Mouse (Mus musculus): Measurements from ENCODE around the gene Cage1. TPM values are rescaled to one million over a fixed set of nuclear protein-coding genes. Genes with fewer than 3 reads are reported as not detected.
A peak's percentile ranks its signal among the peaks of the same experiment; 100 is the strongest.

The Cage1 gene
- polyA plus RNA-seq, 1 experiment from 2014 or later: 1.6 TPM

DNA sequence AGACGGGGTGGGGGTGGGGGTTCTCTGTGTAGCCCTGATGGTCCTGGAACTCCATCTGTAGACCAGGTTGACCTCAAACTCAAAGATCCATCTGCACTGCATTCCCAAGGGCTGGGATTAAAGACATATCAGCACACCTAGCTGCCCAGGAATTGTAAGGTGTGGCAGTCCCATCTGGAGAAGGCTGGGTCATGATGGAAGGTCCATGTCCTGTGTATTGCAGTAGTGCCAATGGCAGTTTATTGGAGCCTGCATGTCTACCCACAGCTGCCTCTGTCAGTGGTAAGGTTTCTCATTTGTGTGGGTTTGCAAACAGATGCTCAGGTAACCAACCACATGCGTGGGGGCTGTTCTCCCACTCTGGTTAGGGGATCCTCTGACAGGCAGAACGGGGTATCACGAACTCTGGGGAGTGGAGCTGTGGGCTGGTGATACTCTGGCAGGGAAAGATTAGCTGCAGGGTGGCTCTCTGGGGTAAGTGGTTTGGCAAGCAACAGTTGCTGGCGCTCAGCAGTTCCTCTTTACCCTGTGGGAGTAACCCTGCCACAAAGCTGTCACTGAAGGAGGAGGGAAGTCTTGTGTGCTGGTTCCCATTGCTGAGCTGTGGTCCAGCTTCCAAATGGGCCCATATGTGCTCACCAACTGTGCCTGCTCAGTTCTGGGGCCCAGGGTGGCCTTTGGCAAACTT lies 27.0 kb downstream of the Cage1 start:
- H3K4me1 ChIP-seq (replicated peaks): no peaks in the 10 kb centered on the region
- no peaks in the 10 kb centered on the region for H3K9me3 ChIP-seq
- no peak overlapping the region for H3K4me3 ChIP-seq (replicated peaks)
- no peak overlapping the region for H3K27ac ChIP-seq
- no peak overlapping the region for H3K9ac ChIP-seq (replicated peaks)
- ATAC-seq (ENCODE audit: insufficient number of reproducible peaks, insufficient read depth, low FRiP score, low TSS enrichment, low read depth): no peak
- no peak overlapping the region for H3K4me2 ChIP-seq
- 83% methylated on average over 5 of the region's 5 CpGs for WGBS
- H3K27me3 ChIP-seq: no peaks in the 10 kb centered on the region
- H3K36me3 ChIP-seq: no peaks in the 10 kb centered on the region

GRCm38 (mm10) chr13:38007972-38008371 lies 28.9 kb downstream of the Cage1 start:
- Histone ChIP-seq H3K4me1 (replicated peaks) (no peaks in the 10 kb centered on the region), H3K9me3 (no peaks in the 10 kb centered on the region), H3K4me3 (replicated peaks) (no peak overlapping the region), H3K36me3 (no peaks in the 10 kb centered on the region), H3K27ac (no peak overlapping the region), H3K9ac (replicated peaks) (no peak overlapping the region), H3K4me2 (no peak overlapping the region), H3K27me3 (no peaks in the 10 kb centered on the region)
- WGBS: 90% methylated on average over 2 of the region's 2 CpGs
- no peak for ATAC-seq (ENCODE audit: insufficient number of reproducible peaks, insufficient read depth, low FRiP score, low TSS enrichment, low read depth)

DNA sequence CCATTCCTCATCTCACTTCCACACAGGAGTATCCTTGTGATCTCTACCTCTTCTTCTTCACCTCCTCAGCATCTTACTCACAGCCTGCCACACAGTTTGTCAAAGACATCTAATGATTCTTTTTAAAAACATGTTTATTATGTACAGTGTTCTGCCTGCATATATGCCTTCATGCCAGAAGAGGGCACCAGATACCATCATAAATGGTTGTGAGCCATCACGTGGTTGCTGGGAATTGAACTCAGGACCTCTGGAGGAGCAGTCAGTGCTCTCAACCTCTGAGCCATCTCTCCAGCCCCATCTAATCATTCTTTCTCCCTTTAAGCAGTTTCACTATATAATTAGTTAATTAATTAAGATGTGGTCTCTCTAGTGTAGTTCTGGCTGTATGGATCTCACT lies 34.4 kb downstream of the Cage1 start:
- H3K4me1 ChIP-seq (replicated peaks): 0 out of 2 replicates have a peak, but pooled peaks cover 2% of the 10 kb centered on the region
- no peaks in the 10 kb centered on the region for H3K9me3 ChIP-seq
- H3K4me3 ChIP-seq (replicated peaks): no peak overlapping the region
- no peak overlapping the region for H3K4me2 ChIP-seq
- H3K36me3 ChIP-seq: no peaks in the 10 kb centered on the region
- ATAC-seq (ENCODE audit: insufficient number of reproducible peaks, insufficient read depth, low FRiP score, low TSS enrichment, low read depth): no peak
- no peak overlapping the region for H3K9ac ChIP-seq (replicated peaks)
- H3K27me3 ChIP-seq: peaks cover 4% of the 10 kb centered on the region; the same call in 1 of the 2 replicates
- H3K27ac ChIP-seq: no peak overlapping the region
- WGBS: 33% methylated on average over 1 of the region's 1 CpGs

DNA sequence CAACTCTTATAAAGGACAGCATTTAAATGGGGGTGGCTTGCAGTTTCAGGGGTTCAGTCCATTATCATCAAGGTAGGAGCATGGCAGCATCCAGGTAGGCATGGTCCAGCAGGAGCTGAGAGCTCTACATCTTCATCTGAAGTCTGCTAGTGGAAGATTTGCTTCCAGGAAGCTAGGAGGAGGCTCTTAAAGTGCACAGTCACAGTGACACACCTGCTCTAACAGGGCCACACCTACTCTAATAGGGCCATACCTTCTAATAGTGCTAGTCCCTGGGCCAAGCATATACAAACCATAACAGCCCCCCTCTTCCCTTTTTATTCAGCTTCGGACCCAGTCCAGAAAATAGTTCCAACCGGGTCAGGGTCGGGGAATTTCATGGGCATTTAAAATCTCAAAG lies 37.2 kb downstream of the Cage1 start:
- H3K9me3 ChIP-seq: no peaks in the 10 kb centered on the region
- no peaks in the 10 kb centered on the region for H3K36me3 ChIP-seq
- no peak overlapping the region for H3K4me3 ChIP-seq (replicated peaks)
- ATAC-seq (ENCODE audit: insufficient number of reproducible peaks, insufficient read depth, low FRiP score, low TSS enrichment, low read depth): no peak
- H3K9ac ChIP-seq (replicated peaks): no peak overlapping the region
- H3K4me2 ChIP-seq: no peak overlapping the region
- no peak overlapping the region for H3K27ac ChIP-seq
- WGBS: 77% methylated on average over 3 of the region's 3 CpGs
- H3K4me1 ChIP-seq (replicated peaks): 0 out of 2 replicates have a peak, but pooled peaks cover 2% of the 10 kb centered on the region
- H3K27me3 ChIP-seq: peaks cover 4% of the 10 kb centered on the region; the same call in 1 of the 2 replicates

DNA sequence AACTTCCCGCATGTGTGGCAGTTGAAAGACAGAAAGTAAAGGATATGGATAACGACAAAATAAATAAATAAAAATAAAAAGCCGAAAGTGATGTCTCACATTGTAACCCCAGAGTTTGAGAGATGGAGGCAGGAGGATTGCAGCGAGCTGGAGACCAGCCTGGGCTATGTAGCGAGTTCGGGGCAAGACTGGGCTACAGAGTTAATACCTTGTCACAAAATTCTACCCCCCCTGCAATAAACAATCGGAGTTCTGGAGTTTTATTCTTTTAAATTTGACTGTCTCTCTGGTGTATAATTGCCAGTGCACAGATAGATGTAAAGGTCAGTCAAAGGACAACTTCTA lies 42.5 kb downstream of the Cage1 start:
- H3K4me2 ChIP-seq: peak overlapping the region; percentile 82
- H3K27me3 ChIP-seq: no peaks in the 10 kb centered on the region
- H3K27ac ChIP-seq: peak overlapping the region; percentile 70
- peak overlapping the region; percentile 95 for H3K4me3 ChIP-seq (replicated peaks)
- ATAC-seq (ENCODE audit: insufficient number of reproducible peaks, insufficient read depth, low FRiP score, low TSS enrichment, low read depth): peak; percentile 57
- peaks cover 2% of the 10 kb centered on the region; the same call in 1 of the 2 replicates for H3K4me1 ChIP-seq (replicated peaks)
- peak overlapping the region; percentile 95 for H3K9ac ChIP-seq (replicated peaks)
- peaks cover 25% of the 10 kb centered on the region for H3K36me3 ChIP-seq
- no peaks in the 10 kb centered on the region for H3K9me3 ChIP-seq
- whole genome bisulfite sequencing: 23% methylated on average over 7 of the region's 7 CpGs

DNA sequence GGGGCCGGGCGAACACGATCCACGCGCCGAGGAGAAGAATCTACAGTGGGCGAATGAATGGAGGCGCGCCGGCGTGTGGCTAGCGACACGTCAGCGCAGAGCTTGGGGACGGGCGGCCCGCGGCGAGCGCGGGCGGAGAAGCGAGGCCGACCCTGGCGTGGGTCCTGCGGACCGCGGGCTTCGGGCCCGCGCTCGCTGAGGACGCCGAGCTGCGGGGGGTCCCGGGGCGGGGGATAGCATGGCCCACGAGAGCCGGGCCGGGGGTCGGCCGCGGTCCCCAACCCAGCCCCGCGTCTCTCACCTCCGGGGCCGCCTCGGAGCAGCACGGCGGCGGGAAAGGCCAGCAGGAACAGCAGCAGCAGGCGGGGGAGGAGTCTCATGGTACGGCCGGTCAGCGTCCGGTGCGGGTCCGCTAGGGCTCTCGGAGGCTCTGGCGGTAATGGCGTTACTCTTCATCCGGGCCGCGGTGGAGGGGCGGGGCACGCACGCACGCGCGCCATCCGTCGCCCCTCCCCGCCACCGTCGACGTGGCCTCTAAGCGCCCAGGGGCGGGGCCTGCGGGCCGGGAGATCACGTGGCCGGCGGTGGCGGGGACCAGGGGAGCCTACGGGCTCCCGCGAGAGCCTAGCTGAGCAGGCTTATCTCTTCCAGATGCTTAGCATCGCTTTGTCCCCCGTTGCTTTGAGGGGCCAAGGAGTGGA lies 43.0 kb downstream of the Cage1 start, which contains the start of gene Ssr1:
Gene Ssr1 (minus strand): TSS at position 514 of the 701 bp plus-strand sequence.
- Histone ChIP-seq H3K4me1 (replicated peaks) (peaks cover 2% of the 10 kb centered on the region; the same call in 1 of the 2 replicates), H3K36me3 (peaks cover 30% of the 10 kb centered on the region), H3K9ac (replicated peaks) (peak within 1 kb of the TSS; percentile 95), H3K27ac (peak within 1 kb of the TSS; percentile 94), H3K4me3 (replicated peaks) (peak within 1 kb of the TSS; percentile 95), H3K9me3 (no peaks in the 10 kb centered on the region), H3K27me3 (no peaks in the 10 kb centered on the region), H3K4me2 (peak within 1 kb of the TSS; percentile 82)
- peak; percentile 96 for ATAC-seq (ENCODE audit: insufficient number of reproducible peaks, insufficient read depth, low FRiP score, low TSS enrichment, low read depth)
- under 1% methylated on average over 88 of the region's 89 CpGs for WGBS

- Histone ChIP-seq H3K4me1 (replicated peaks) (peaks cover 1% of the 10 kb centered on the region; the same call in 1 of the 2 replicates), H3K27ac (peak overlapping the region; percentile 94), H3K9me3 (no peaks in the 10 kb centered on the region), H3K27me3 (no peaks in the 10 kb centered on the region), H3K9ac (replicated peaks) (peak overlapping the region; percentile 95), H3K4me2 (peak overlapping the region; percentile 82), H3K36me3 (peaks cover 35% of the 10 kb centered on the region), H3K4me3 (replicated peaks) (peak overlapping the region; percentile 95)
- ATAC-seq (ENCODE audit: insufficient number of reproducible peaks, insufficient read depth, low FRiP score, low TSS enrichment, low read depth): no peak
- WGBS: under 1% methylated on average over 17 of the region's 17 CpGs
Measured at GRCm38 (mm10) chr13:37993376-37993703, 43.5 kb downstream of the Cage1 start.

GRCm38 (mm10) chr13:37992638-37993371 lies 44.1 kb downstream of the Cage1 start:
- peak overlapping the region; percentile 94 for H3K27ac ChIP-seq
- H3K27me3 ChIP-seq: no peaks in the 10 kb centered on the region
- peak overlapping the region; percentile 95 for H3K4me3 ChIP-seq (replicated peaks)
- peak overlapping the region; percentile 95 for H3K9ac ChIP-seq (replicated peaks)
- WGBS: 10% methylated on average over 10 of the region's 10 CpGs
- H3K36me3 ChIP-seq: peaks cover 40% of the 10 kb centered on the region
- H3K4me2 ChIP-seq: peak overlapping the region; percentile 82
- ATAC-seq (ENCODE audit: insufficient number of reproducible peaks, insufficient read depth, low FRiP score, low TSS enrichment, low read depth): no peak
- no peaks in the 10 kb centered on the region for H3K9me3 ChIP-seq
- H3K4me1 ChIP-seq (replicated peaks): no peaks in the 10 kb centered on the region; the same call in 1 of the 2 replicates

DNA sequence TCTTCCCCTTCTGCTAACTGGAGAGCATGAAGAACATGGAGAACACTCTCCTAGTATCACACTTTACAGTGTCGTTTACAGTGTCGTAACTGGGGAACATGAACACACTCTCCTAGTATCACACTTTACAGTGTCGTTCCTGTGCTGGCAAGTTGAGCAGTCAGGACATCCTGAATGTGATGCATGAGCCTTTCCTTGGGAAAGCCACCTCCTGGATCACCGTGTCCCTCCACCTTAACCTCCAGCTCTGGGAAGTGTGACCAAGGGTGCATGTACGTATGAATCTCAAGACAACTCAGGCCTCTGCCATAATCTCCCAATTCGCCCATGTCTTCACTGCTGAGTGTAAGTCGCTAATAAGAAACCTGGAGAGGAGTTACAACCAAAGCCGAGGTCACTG lies 47.2 kb downstream of the Cage1 start:
- Histone ChIP-seq H3K27ac (no peak overlapping the region), H3K4me2 (no peak overlapping the region), H3K9ac (replicated peaks) (no peak overlapping the region), H3K4me1 (replicated peaks) (no peaks in the 10 kb centered on the region; the same call in 1 of the 2 replicates), H3K4me3 (replicated peaks) (no peak overlapping the region), H3K36me3 (peaks cover 69% of the 10 kb centered on the region), H3K9me3 (no peaks in the 10 kb centered on the region), H3K27me3 (no peaks in the 10 kb centered on the region)
- ATAC-seq (ENCODE audit: insufficient number of reproducible peaks, insufficient read depth, low FRiP score, low TSS enrichment, low read depth): no peak
- 91% methylated on average over 8 of the region's 8 CpGs for WGBS

DNA sequence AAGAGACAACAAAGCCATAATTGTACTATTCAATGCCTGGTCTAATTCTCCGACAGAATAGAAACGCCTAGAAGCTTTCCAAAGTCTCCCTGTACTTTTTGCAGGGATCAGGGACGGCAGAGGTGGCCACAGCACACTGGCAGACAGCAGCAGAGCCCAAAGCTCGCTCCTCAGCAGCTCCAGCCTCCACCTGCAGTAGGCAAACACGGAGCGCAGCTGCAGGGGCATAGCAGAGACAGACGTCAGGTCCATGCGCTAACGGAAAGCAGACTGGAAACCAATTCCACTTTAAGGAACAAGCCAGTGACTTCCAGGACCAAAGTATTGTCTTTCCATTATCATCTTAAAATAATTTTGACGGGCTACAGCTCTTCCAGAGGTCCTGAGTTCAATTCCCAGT lies 50.7 kb downstream of the Cage1 start:
- Histone ChIP-seq H3K9me3 (no peaks in the 10 kb centered on the region), H3K4me2 (no peak overlapping the region), H3K4me3 (replicated peaks) (no peak overlapping the region), H3K9ac (replicated peaks) (no peak overlapping the region), H3K4me1 (replicated peaks) (no peaks in the 10 kb centered on the region), H3K27ac (no peak overlapping the region), H3K27me3 (no peaks in the 10 kb centered on the region), H3K36me3 (peaks cover 98% of the 10 kb centered on the region)
- WGBS: 84% methylated on average over 10 of the region's 10 CpGs
- ATAC-seq (ENCODE audit: insufficient number of reproducible peaks, insufficient read depth, low FRiP score, low TSS enrichment, low read depth): no peak

DNA sequence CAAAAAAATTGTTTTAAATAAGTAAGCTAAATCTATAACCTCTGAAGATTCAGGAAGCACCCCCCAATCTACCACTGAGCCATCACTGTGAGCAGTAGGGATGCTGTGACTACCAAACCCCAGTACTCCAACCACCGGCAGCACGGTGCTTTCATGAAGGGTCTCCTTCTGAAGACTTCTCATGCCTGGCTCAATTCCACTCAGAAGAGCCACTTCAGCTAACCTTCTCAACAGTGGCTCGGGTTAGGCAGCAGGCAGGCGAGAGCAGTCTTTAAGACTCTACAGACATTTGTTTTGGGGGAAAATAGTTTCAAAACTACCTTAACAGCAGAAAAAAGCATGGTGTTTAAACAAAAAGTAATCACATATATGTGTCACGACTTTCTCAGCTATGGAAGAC lies 55.8 kb downstream of the Cage1 start:
- no peaks in the 10 kb centered on the region for H3K27me3 ChIP-seq

More for the DNA sequence above, 55.8 kb downstream of the Cage1 start:
- no peak overlapping the region for H3K4me3 ChIP-seq (replicated peaks)
- H3K9ac ChIP-seq (replicated peaks): no peak overlapping the region
- peaks cover 93% of the 10 kb centered on the region for H3K36me3 ChIP-seq
- no peak overlapping the region for H3K27ac ChIP-seq
- 87% methylated on average over 5 of the region's 5 CpGs for WGBS
- no peaks in the 10 kb centered on the region for H3K9me3 ChIP-seq
- no peak overlapping the region for H3K4me2 ChIP-seq
- ATAC-seq (ENCODE audit: insufficient number of reproducible peaks, insufficient read depth, low FRiP score, low TSS enrichment, low read depth): no peak
- H3K4me1 ChIP-seq (replicated peaks): no peaks in the 10 kb centered on the region
